Mouse (Mus musculus) fibroblast of lung, adult 2 months (primary cell): Measurements from ENCODE around the gene Olfr764-ps1.
"Not testable (repeated sequence)": the region's sequence is repeated elsewhere in the genome, so short reads cannot be mapped to it uniquely, and the experiment has no call there.

Experiments used
- DNase-seq: peaks from one replicate; pipeline ENCODE4 v3.0.0-alpha.2; 2011; ENCODE audit warnings: low read depth

The Olfr764-ps1 gene

DNA sequence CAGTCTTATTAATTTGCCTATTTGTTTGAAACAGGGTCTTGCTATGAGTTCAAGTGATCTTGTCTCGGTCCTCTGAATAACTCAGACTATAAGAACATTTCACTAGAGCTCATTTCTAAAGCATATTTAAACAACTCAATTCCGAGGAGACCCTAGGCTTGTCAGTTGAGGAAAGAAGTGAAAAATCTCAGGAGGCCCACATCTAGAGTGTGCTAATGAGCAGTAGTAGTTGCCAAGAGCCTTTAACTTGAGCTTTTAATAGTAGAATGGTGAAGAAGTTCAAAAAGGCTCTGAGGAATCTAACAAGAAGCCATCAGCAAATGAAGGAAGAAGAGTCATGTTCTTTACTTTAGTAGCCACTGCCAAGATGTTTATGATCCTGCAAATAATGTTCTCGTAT is at the start of gene Olfr764-ps1:
TSS of gene Olfr764-ps1 (minus strand) at position 101 of the 400 bp plus-strand sequence.
- no peak for DNase-seq

DNA sequence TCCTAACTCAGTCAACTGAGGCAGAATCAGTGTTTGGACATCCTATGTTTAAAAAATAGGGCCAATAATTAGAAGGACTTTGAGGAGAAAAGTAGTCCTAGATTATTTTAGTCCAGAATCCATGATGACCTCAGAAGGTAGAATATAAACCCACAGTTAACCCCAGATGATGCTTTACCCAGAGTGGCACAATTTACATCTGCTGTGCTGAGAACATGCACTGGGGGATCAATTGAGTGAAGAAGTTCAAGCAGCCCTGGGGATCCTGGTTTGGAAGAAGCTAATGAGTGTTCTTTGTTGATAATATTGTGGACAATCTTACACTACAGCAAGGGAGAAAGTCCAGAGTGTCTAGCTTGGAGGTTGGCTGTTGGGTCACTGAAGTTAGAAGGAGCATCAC is 43.1 kb upstream of the Olfr764-ps1 start, which contains the start of gene Olfr767:
TSS of gene Olfr767 (minus strand) at position 101 of the 400 bp plus-strand sequence.
- not testable (repeated sequence) for DNase-seq

DNA sequence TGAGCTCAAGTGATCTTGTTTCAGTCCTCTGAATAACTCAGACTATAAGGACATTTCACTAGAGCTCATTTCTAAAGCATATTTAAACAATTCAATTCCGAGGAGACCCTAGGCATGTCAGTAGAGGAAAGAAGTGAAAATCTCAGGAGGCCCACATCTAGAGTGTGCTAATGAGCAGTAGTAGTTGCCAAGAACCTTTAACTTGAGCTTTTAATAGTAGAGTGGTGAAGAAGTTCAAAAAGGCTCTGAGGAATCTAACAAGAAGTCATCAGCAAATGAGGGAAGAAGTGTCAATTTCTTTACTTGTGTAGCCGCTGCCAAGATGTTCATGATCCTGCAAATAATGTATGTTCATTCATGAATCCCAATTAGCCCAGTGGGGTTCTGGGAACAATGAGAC is 29.2 kb upstream of the Olfr764-ps1 start, which contains the start of gene Olfr766-ps1:
TSS of gene Olfr766-ps1 (minus strand) at position 101 of the 400 bp plus-strand sequence.
- DNase-seq: no peak

DNA sequence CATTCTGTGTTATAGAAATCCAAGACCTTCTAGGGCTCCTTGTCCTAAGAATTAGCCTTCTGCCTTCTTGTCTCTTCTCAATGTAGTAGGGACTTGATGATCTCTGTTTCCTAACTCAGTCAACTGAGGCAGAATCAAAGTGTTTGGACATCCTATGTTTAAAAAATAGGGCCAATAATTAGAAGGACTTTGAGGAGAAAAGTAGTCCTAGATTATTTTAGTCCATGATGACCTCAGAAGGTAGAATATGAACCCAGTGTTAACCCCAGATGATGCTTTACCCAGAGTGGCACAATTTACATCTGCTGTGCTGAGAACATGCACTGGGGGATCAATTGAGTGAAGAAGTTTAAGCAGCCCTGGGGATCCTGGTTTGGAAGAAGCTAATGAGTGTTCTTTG is 10.2 kb upstream of the Olfr764-ps1 start, which contains the start of gene Olfr765:
TSS of gene Olfr765 (minus strand) at position 101 of the 400 bp plus-strand sequence.
- DNase-seq: not testable (repeated sequence)

DNA sequence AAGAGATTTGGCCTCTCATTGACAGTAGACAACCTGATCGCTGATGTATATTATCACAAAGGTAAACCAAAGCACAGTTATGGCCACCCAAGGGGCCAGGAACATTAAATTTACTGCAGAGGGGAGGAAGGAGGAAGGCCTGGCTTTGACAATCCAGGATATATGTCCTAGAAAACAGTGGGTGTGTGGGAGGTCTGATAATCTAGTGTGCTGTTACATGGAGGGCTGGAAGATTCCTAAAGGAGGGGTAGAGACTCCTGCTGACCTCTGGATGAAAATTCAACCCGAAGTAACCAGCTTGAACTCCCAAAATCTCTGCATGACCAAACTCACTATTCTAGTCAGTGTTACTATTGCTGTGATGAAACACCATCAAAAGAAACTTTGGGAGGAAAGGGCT is 11.4 kb downstream of the Olfr764-ps1 start:
- no peak for DNase-seq

DNA sequence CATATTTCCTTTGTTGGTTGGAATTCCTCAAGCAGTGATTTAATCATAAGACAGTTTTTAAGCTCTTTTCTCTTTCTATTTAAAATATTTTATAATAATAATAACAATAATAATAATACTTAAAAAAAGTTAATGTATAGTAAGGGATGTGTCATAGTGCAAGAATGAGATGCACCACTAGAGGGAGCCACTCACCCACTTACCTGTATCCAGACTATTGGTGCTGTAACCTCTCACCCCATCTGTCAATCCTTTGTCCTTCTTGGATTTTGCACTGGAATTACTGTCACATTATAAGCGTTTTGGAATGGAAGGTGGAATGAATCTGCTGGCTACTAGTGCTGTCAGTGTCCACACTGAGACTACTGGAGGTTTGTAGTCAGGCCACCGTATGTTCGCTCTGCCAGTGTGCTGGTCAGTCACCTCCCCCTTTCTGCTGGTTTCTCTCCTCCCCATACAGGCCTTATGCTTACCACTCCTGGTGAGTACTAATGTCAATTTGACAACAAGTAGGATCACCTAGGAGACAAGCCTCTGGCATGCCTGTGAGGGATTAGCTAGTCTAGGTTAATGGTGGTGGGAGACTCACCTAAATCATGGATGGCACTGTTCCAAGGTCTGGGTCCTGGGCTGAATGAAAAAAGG is 13.6 kb downstream of the Olfr764-ps1 start:
- peak; percentile 10 for DNase-seq

DNA sequence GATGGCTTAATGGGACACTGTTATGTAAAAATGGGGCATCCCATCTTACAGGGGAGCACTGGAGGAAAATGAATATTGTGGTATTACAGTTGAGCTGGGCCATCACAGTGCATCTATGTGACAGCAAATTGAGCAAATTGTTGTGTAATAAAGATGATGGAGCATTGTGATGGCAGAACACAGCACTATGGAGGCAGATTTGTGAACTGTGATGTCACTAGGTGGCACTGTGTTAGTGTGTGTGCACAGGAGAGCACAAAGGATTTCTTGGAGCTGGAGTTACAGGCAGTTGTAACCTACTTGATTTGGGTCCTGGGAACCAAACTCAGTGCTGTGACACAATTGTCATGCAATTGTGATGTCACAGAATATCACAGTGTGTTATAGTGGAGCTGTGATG is 16.4 kb downstream of the Olfr764-ps1 start:
- DNase-seq: no peak

DNA sequence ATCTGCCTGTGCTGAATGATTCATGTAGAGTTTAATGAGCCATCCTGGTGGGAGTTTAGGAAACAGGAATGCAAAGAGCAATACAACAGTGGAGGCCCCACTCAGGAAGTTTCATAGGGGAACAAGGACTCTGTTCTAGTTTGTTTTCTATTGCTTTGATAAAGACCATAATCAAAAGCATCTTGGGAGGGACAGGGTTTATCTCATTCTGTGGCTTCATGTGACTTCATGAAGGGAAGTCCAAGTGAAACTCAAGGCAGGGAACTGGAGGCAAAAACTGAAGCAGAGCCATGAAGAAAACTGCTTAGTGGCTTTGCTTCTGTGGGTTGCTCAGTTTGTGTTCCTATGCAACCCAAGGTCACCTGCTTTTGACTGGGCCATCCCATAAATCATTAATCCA is 25.2 kb downstream of the Olfr764-ps1 start:
- DNase-seq: no peak

DNA sequence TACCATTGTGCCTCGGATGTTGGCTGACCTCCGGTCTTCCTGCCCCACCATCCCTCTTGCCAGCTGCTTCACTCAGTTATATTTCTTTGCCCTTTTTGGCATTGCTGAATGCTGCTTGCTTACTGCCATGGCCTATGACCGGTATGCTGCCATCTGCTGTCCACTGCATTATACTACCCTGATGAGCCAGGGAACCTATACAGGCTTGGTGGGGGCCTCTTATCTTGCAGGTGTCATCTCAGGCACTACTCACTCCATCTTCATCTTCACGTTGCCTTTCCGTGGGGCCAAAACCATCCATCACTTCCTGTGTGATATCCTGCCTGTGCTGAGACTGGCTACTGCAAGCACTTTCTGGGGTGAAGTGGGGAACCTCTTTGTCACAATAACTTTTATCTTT is 28.2 kb downstream of the Olfr764-ps1 start:
- DNase-seq: not testable (repeated sequence)

DNA sequence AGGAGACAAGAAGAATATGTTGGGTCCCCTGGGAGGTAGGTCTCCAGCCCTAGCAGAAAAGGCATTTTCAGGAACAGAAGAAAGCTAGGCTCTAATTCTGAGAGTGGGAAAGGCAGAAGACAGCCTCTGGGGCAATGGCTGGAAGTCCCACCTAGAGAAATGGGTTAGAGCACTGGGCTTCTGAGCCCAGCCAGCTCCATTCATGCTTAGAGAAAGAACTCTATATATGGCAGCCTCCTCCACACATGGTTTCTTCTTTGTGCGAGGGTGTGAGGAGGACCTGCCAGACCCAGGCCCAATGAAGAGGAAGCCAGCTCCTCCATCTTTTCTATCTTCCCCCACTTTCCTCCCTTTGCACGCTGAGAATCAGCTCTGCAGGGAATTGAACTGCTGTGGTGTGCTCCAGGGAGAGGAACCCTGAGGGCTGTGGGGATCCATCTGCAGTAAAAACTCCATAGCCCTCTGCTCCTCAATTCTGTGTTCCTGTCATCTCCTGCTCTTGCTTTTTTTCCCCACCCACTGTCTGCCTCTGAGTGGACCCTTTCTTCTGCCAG is 29.3 kb downstream of the Olfr764-ps1 start, which contains the start of gene Olfr763:
TSS of gene Olfr763 (plus strand) at position 504 of the 554 bp plus-strand sequence.
- no peak for DNase-seq

DNA sequence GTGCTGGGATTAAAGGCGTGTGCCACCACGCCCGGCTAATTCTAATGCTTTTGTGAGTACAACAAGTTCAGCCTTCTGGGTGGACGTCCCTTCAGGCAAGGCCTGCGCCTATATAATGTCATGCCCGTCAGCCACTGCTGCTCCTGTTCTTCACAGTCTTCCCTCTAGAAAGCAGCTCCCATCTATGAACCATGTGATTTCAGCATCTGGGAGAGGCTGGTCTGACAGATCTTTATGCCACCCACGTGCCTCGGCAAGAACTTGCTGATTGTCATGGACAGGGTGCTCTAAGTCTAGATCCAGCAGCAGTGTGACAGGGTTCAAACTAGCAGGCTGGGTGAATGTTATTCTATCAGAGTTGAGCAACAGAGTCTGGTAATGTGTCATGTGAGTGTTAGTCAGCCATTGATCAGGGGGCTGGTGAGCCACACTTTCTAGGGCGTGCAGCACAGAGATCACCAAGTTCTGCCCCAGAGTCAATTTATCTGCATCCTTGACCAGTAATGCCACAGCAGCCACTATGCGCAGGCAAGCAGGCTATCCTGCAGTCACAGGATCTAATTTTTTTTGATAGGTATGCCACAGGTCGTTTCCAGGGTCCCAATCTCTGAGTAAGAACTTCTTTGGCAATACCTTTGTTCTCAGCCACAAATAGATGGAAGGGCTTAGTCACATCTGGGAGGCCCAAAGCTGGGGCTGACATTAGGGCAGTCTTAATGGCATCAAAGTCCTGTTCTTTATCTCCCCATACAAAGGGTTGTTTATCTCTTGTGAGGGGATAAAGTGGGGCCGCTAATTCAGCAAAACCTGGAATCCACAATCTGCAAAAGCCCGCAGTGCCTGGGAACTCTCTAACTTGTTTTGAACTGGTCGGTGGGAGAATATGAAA is 35.4 kb downstream of the Olfr764-ps1 start:
- peak; percentile 44 for DNase-seq

DNA sequence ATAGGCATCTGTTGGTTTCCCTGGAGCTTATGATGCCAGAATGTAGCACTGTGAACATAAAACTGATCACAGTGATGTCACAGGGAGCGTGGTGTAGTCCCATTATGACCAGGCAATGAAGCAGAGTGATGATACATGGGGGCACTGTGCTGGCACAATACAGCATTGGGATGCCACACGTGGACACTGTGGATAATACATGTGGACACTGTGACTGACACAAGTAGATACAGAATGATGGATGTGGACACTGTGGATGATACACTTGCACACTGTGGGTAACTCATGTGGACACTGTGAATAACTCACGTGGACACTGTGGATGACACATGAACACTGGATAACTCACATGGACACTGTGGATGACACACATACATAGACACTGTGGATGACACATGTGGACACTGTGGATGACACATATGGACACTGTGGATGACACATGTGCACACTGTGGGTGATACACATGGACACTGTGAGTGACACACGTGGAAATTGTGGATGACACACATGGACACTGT is 43.1 kb downstream of the Olfr764-ps1 start:
- DNase-seq: no peak

DNA sequence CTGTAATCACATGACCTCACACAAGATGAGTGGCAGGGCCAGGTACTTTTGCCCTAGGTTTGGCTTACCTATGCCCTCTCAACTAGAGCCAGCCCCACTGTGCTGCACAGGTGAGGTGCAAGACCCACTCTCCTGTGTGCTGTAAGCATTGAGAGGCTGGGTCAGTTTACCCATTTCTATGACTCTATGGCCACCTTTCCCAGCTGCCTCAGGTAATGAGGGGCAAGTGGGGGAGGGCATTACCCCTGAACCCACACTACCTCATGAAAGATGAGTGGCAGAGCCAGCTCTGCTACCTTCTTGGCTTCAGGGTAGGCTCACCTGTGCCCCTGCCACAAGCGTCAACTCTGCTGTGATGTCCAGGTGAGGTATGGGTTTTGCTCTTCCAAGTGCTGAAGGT is 43.9 kb downstream of the Olfr764-ps1 start:
- no peak for DNase-seq

DNA sequence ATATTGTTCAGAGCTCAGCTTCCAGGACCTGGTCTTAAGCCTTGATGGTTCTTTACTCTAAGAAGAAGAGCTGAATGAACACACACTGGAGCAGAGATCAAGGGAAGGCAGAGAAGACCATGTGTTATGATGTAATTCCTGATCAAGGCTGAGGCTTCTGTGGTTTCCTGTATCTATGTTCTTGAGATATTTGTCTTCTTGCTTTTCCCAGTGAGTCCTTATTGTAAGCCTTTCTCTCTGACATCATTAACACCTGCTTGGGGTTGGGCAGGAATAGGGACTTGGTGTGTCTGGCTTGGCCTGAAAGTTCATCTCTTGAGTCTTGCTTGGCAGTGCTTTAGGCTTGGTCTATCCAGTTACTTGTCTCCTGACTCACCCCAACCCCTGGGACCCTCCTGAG is 48.7 kb downstream of the Olfr764-ps1 start:
- no peak for DNase-seq

DNA sequence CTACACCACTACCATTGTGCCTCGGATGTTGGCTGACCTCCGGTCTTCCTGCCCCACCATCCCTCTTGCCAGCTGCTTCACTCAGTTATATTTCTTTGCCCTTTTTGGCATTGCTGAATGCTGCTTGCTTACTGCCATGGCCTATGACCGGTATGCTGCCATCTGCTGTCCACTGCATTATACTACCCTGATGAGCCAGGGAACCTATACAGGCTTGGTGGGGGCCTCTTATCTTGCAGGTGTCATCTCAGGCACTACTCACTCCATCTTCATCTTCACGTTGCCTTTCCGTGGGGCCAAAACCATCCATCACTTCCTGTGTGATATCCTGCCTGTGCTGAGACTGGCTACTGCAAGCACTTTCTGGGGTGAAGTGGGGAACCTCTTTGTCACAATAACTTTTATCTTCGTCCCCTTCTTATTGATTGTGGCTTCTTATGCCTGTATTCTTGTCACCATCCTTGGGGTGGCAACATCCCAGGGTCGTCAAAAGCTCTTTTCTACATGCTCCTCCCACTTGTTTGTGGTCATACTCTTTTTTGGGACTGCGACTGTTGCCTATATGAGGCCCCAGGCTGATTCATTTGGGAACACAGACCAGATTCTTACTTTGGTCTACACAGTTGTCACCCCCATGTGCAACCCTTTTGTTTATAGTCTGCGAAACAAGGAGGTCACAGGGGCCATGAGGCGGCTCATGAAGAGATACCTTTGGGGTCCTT is 49.4 kb downstream of the Olfr764-ps1 start:
- not testable (repeated sequence) for DNase-seq

DNA sequence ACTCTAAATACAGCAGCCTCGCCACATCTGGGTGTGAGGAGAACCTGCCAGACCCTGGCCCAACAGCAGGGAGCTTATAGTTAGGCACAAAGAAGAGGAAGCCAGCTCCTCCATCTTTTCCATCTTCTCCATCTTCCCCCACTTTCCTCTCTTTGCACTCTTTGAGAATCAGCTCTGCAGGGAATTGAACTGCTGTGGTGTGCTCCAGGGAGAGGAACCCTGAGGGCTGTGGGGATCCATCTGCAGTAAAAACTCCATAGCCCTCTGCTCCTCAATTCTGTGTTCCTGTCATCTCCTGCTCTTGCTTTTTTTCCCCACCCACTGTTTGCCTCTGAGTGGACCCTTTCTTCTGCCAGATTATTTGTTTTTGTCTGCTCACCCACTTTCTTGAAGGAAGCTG is 50.6 kb downstream of the Olfr764-ps1 start, which contains the start of gene Olfr9:
TSS of gene Olfr9 (plus strand) at position 301 of the 400 bp plus-strand sequence.
- not testable (repeated sequence) for DNase-seq
